Comparison of ENCODE assay signal across 21 mouse cellular contexts in genomic region chrY:90738431-90738680, GRCm38 (mm10). TPM values are rescaled to one million over a fixed set of nuclear protein-coding genes. Genes with fewer than 3 reads are reported as not detected.
"Had no signal": no experiment of that assay in that cellular context is flagged by ENCODE, and none has a peak within 500 bp of the region (broad histone marks: within the 10 kb centered on the region; RNA-seq: fewer than 3 reads in every experiment).

No protein-coding gene starts in this region.

- DNase-seq: lung, embryonic 14.5 days; lung, postnatal 14 days had no signal

- H3K4me1 ChIP-seq: limb, embryonic 13.5 days; megakaryocyte, embryonic 14.5 days; midbrain, embryonic 12.5 days; neural tube, embryonic 13.5 days had no signal

- H3K4me2 ChIP-seq: limb, embryonic 13.5 days; liver, embryonic 11.5 days; lung, embryonic 14.5 days; midbrain, embryonic 12.5 days; neural tube, embryonic 13.5 days had no signal

- H3K9ac ChIP-seq: limb, embryonic 13.5 days; lung, embryonic 14.5 days; midbrain, embryonic 12.5 days; neural tube, embryonic 13.5 days had no signal

- ATAC-seq: midbrain, embryonic 16.5 days had no signal

- H3K27ac ChIP-seq: limb, embryonic 13.5 days; macrophage; midbrain, embryonic 12.5 days; neural tube, embryonic 13.5 days; stomach, postnatal 0 days had no signal

- H3K4me3 ChIP-seq: limb, embryonic 13.5 days; midbrain, embryonic 12.5 days; neural tube, embryonic 13.5 days had no signal

- H3K27me3 ChIP-seq: limb, embryonic 13.5 days; megakaryocyte, embryonic 14.5 days; midbrain, embryonic 12.5 days; neural tube, embryonic 13.5 days had no signal

RNA-seq across cellular contexts. Expression of gene Gm21860, which starts 16.3 kb away (rescaled TPM):
- total RNA-seq: layer of hippocampus, adult 8-10 months; layer of hippocampus, postnatal 14 days; left cerebral cortex, adult 18-20 months; left cerebral cortex, postnatal 10 days; left cerebral cortex, postnatal 4 days had no signal
- polyA plus RNA-seq: intestine, embryonic 16.5 days; kidney, embryonic 14.5 days; large intestine, adult 2 months; limb, embryonic 13.5 days; liver, embryonic 11.5 days; liver, embryonic 16.5 days; lung, embryonic 14.5 days; macrophage; midbrain, embryonic 12.5 days; midbrain, embryonic 16.5 days; neural tube, embryonic 13.5 days; spleen, adult 2 months; stomach, postnatal 0 days; urinary bladder, adult 2 months had no signal

RNA-seq across cellular contexts. Expression of gene Gm47283, which starts 46.2 kb away (rescaled TPM):
- total RNA-seq: layer of hippocampus, adult 8-10 months; layer of hippocampus, postnatal 14 days; left cerebral cortex, adult 18-20 months; left cerebral cortex, postnatal 10 days; left cerebral cortex, postnatal 4 days had no signal
- polyA plus RNA-seq: intestine, embryonic 16.5 days; kidney, embryonic 14.5 days; large intestine, adult 2 months; limb, embryonic 13.5 days; liver, embryonic 11.5 days; liver, embryonic 16.5 days; lung, embryonic 14.5 days; macrophage; midbrain, embryonic 12.5 days; midbrain, embryonic 16.5 days; neural tube, embryonic 13.5 days; spleen, adult 2 months; stomach, postnatal 0 days; urinary bladder, adult 2 months had no signal
